Mouse (Mus musculus) limb, embryonic 12.5 days (tissue): ENCODE measurements around the gene Olfr697. TPM values are rescaled to one million over a fixed set of nuclear protein-coding genes. Genes with fewer than 3 reads are reported as not detected.
"Not testable (repeated sequence)": the region's sequence is repeated elsewhere in the genome, so short reads cannot be mapped to it uniquely, and the experiment has no call there.

Experiments
- ATAC-seq: fragments of 200-750 bp; cut with Nextera tagmentation; 2 replicates; pipeline ENCODE4 v1.8.0; 2017; ENCODE audit warnings: low read depth, moderate TSS enrichment; ENCODE audit not compliant: insufficient number of reproducible peaks, insufficient read depth, low FRiP score, low TSS enrichment
- H3K27ac ChIP-seq: fragments of 300-500 bp; sonication (generic); 2 replicates; pipeline ENCODE4 v1.5.1; 2016; ENCODE audit warnings: mild to moderate bottlenecking, moderate library complexity
- H3K27me3 ChIP-seq: fragments of 300-500 bp; sonication (generic); 2 replicates; pipeline ENCODE4 v1.6.1; 2016; ENCODE audit warnings: mild to moderate bottlenecking, moderate library complexity
- H3K36me3 ChIP-seq: fragments of 300-500 bp; sonication (generic); 2 replicates; pipeline ENCODE4 v1.6.1; 2016; ENCODE audit warnings: mild to moderate bottlenecking, moderate library complexity
- H3K4me1 ChIP-seq: fragments of 300-500 bp; sonication (generic); replicated peaks from 2 replicates; pipeline ENCODE4 v1.6.1; 2016
- H3K4me2 ChIP-seq: fragments of 300-500 bp; sonication (generic); 2 replicates; pipeline ENCODE4 v1.6.1; 2016; ENCODE audit warnings: mild to moderate bottlenecking, moderate library complexity
- H3K4me3 ChIP-seq: fragments of 300-500 bp; sonication (generic); replicated peaks from 2 replicates; pipeline ENCODE4 v1.5.1; 2016; ENCODE audit warnings: mild to moderate bottlenecking
- H3K9ac ChIP-seq: fragments of 300-500 bp; sonication (generic); replicated peaks from 2 replicates; pipeline ENCODE4 v1.6.1; 2016; ENCODE audit warnings: mild to moderate bottlenecking, moderate library complexity
- H3K9me3 ChIP-seq: fragments of 300-500 bp; sonication (generic); 2 replicates; pipeline ENCODE4 v1.6.1; 2016; ENCODE audit warnings: mild to moderate bottlenecking, moderate library complexity
- WGBS: fragments of 180-500 bp; shearing (Covaris S2); methylation state at CpG from one replicate; pipeline ENCODE4 v1.1.7; 2016; 5-methylcytosine and 5-hydroxymethylcytosine counted together
- polyA plus RNA-seq: library from polyadenylated mRNA; unstranded; fragments of >200 nt; fragmentation: Nextera tagmentation; extraction: Ambion mirVana; gene quantifications from 2 replicates; pipeline ENCODE4 v1.2.1, GENCODE M21; 2016

Gene Olfr697
- polyA plus RNA-seq, result not detected in 2 replicates

GRCm38 (mm10) chr7:106742343-106742742, at the start of gene Olfr697:
Gene Olfr697 (minus strand): TSS chr7:106742443.
- Histone ChIP-seq H3K9me3 (no peaks in the 10 kb centered on the region), H3K4me3 (no peak within 1 kb of the TSS), H3K4me1 (no peaks in the 10 kb centered on the region), H3K27me3 (no peaks in the 10 kb centered on the region), H3K9ac (no peak within 1 kb of the TSS), H3K4me2 (no peak within 1 kb of the TSS), H3K27ac (no peak within 1 kb of the TSS), H3K36me3 (no peaks in the 10 kb centered on the region)
- 83% methylated on average over 1 of the region's 1 CpGs for WGBS
- no peak for ATAC-seq

DNA sequence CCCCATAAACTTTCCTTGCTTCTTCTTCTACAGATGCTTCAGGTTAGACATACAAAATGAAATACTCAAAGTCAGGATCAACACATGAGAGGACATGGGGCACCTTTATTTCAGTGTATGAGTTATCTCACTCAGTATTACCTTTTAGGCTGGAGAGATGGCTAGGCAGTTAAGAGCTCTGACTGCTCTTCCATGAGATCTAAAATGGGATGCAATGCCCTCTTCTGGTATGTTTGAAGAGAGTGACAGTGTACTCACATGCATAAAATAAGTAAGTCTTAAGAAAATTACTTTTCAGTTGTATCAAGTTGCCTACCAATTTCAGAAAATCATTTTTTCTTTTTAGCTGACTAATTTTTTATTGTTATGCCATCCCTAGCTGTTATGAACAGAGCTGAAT, 46.1 kb upstream of the Olfr697 start:
- Histone ChIP-seq H3K4me2 (no peak overlapping the region), H3K27ac (no peak overlapping the region), H3K4me1 (no peaks in the 10 kb centered on the region), H3K9ac (no peak overlapping the region), H3K27me3 (no peaks in the 10 kb centered on the region), H3K9me3 (no peaks in the 10 kb centered on the region), H3K4me3 (no peak overlapping the region), H3K36me3 (no peaks in the 10 kb centered on the region)
- no peak for ATAC-seq

- ATAC-seq, result not testable (repeated sequence)
- WGBS, result 89% methylated on average over 2 of the region's 2 CpGs
Measured at GRCm38 (mm10) chr7:106761008-106761407, 18.8 kb upstream of the Olfr697 start.

GRCm38 (mm10) chr7:106758800-106759199, 16.6 kb upstream of the Olfr697 start:
- no peak for ATAC-seq
- no peaks in the 10 kb centered on the region for H3K9me3 ChIP-seq
- no peaks in the 10 kb centered on the region for H3K27me3 ChIP-seq
- no peak overlapping the region for H3K4me2 ChIP-seq
- no peaks in the 10 kb centered on the region for H3K4me1 ChIP-seq
- WGBS, result 94% methylated on average over 2 of the region's 2 CpGs
- H3K27ac ChIP-seq, result no peak overlapping the region
- H3K36me3 ChIP-seq, result no peaks in the 10 kb centered on the region
- no peak overlapping the region for H3K9ac ChIP-seq
- H3K4me3 ChIP-seq, result no peak overlapping the region

More at GRCm38 (mm10) chr7:106761008-106761407, 18.8 kb upstream of the Olfr697 start:
- not testable (repeated sequence) for H3K4me2 ChIP-seq, H3K9ac ChIP-seq, H3K4me1 ChIP-seq, H3K4me3 ChIP-seq, H3K27ac ChIP-seq, H3K9me3 ChIP-seq, H3K27me3 ChIP-seq, H3K36me3 ChIP-seq

- Histone ChIP-seq H3K9me3 (no peaks in the 10 kb centered on the region), H3K27me3 (no peaks in the 10 kb centered on the region), H3K4me2 (no peak within 1 kb of the TSS), H3K4me1 (no peaks in the 10 kb centered on the region), H3K27ac (no peak within 1 kb of the TSS), H3K9ac (no peak within 1 kb of the TSS), H3K4me3 (no peak within 1 kb of the TSS), H3K36me3 (no peaks in the 10 kb centered on the region)
- no peak for ATAC-seq
Measured at GRCm38 (mm10) chr7:106755297-106755696, 13.1 kb upstream of the Olfr697 start, which contains the start of gene Olfr698. Gene Olfr698 (minus strand): TSS chr7:106755397.

DNA sequence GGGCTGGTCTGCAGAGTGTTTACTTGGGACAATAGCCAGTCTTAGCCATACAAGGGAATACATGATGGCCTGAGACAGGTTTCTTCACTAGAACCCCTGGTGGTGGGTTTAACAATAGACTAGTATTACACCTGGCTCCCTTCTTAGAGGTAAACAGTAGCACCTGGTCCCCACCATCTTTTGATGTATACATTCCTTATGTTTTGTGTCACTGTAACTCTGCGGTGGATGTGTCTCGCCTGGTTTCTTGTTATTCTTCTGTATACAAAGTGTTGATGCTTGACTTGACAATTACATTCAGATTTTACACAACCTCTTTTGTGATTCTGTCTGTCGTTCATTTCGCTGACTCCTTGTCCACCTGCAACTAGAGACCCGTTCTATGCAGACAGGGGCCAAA, 3.6 kb upstream of the Olfr697 start:
- Histone ChIP-seq H3K27ac (no peak overlapping the region), H3K27me3 (no peaks in the 10 kb centered on the region), H3K36me3 (no peaks in the 10 kb centered on the region), H3K4me3 (no peak overlapping the region), H3K9me3 (no peaks in the 10 kb centered on the region), H3K4me2 (no peak overlapping the region), H3K4me1 (no peaks in the 10 kb centered on the region), H3K9ac (no peak overlapping the region)
- WGBS, result 88% methylated on average over 5 of the region's 5 CpGs
- ATAC-seq, result no peak

- no peaks in the 10 kb centered on the region for H3K4me1 ChIP-seq
- no peak overlapping the region for H3K4me2 ChIP-seq
- H3K9ac ChIP-seq, result no peak overlapping the region
- H3K27ac ChIP-seq, result no peak overlapping the region
- H3K27me3 ChIP-seq, result no peaks in the 10 kb centered on the region
- no peak for ATAC-seq
- H3K4me3 ChIP-seq, result no peak overlapping the region
- no peaks in the 10 kb centered on the region for H3K9me3 ChIP-seq
- H3K36me3 ChIP-seq, result no peaks in the 10 kb centered on the region
Measured at GRCm38 (mm10) chr7:106737028-106737427, 5.2 kb downstream of the Olfr697 start.

DNA sequence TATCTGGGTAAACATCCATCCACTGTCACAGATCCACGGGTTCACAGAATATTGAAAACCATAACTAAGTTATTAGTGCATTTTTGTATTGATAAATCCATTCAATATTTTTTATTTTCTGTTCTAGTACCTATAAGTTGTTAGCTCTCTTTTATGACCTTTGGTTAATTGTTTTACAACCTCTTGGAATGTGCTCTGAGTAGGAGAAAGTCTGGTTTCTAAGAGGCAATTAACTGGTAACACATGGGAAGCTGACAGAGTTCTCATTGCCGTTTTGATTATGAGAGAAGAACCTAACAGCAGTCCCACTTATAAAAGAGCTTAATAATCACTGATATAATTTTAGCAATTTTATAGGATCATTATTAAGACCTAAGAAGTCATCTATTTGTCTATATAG, 8.5 kb downstream of the Olfr697 start:
- 38% methylated on average over 2 of the region's 2 CpGs for WGBS
- H3K27me3 ChIP-seq, result no peaks in the 10 kb centered on the region
- H3K4me1 ChIP-seq, result no peaks in the 10 kb centered on the region
- H3K4me2 ChIP-seq, result no peak overlapping the region
- no peak overlapping the region for H3K4me3 ChIP-seq
- H3K9ac ChIP-seq, result no peak overlapping the region
- no peaks in the 10 kb centered on the region for H3K36me3 ChIP-seq
- no peaks in the 10 kb centered on the region for H3K9me3 ChIP-seq
- ATAC-seq, result no peak
- H3K27ac ChIP-seq, result no peak overlapping the region

DNA sequence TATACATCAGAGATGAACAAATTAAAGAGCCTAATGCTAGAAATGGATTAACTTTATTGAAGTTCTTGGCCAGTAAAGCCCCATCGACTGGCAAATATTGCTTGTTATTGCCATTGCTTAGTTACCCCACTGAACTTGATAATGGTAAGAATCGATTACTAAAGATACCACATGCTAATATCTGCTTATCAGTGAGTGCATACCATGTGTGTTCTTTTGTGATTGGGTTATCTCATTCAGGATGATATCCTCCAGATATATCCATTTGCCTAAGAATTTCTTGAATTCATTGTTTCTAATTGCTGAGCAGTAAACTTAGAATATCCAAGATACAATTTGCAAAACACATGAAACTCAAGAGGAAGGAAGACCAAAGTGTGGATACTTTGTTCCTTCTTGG, 16.6 kb downstream of the Olfr697 start:
- not testable (repeated sequence) for H3K27me3 ChIP-seq, H3K27ac ChIP-seq, H3K4me3 ChIP-seq, H3K9ac ChIP-seq, H3K4me2 ChIP-seq, H3K36me3 ChIP-seq, ATAC-seq, H3K4me1 ChIP-seq, H3K9me3 ChIP-seq
- 87% methylated on average over 2 of the region's 2 CpGs for WGBS

GRCm38 (mm10) chr7:106716296-106716695, 25.9 kb downstream of the Olfr697 start, which contains the start of gene Olfr695:
Gene Olfr695 (minus strand): TSS chr7:106716396.
- Histone ChIP-seq H3K4me2 (no peak within 1 kb of the TSS), H3K9me3 (no peaks in the 10 kb centered on the region), H3K4me1 (no peaks in the 10 kb centered on the region), H3K27ac (no peak within 1 kb of the TSS), H3K36me3 (no peaks in the 10 kb centered on the region), H3K27me3 (no peaks in the 10 kb centered on the region), H3K9ac (no peak within 1 kb of the TSS), H3K4me3 (no peak within 1 kb of the TSS)
- ATAC-seq, result no peak

- Histone ChIP-seq H3K9me3 (no peaks in the 10 kb centered on the region), H3K4me3 (no peak overlapping the region), H3K36me3 (no peaks in the 10 kb centered on the region), H3K9ac (no peak overlapping the region), H3K27me3 (no peaks in the 10 kb centered on the region), H3K27ac (no peak overlapping the region), H3K4me1 (no peaks in the 10 kb centered on the region), H3K4me2 (no peak overlapping the region)
- ATAC-seq, result no peak
- 84% methylated on average over 6 of the region's 6 CpGs for WGBS
Measured at GRCm38 (mm10) chr7:106711463-106711862, 30.8 kb downstream of the Olfr697 start.

GRCm38 (mm10) chr7:106707705-106708104, 34.5 kb downstream of the Olfr697 start:
- H3K4me1 ChIP-seq, ATAC-seq, H3K27ac ChIP-seq, H3K9ac ChIP-seq, H3K27me3 ChIP-seq, H3K4me3 ChIP-seq, H3K36me3 ChIP-seq, H3K4me2 ChIP-seq, H3K9me3 ChIP-seq: not testable (repeated sequence)
- WGBS, result 91% methylated on average over 10 of the region's 10 CpGs
